Mouse (Mus musculus) layer of hippocampus, adult 6 months (tissue): Measurements from ENCODE around the gene Fv1. TPM values are rescaled to one million over a fixed set of nuclear protein-coding genes. Genes with fewer than 3 reads are reported as not detected.

Experiments used
- long read RNA-seq, 2 experiments: library from polyadenylated mRNA; unstranded; transcript quantifications; one replicate each; pipeline ENCODE4 v2.0.0; 2019 to 2020
- polyA plus RNA-seq: library from polyadenylated mRNA; unstranded; fragments of <200 nt; fragmentation: Nextera tagmentation; gene quantifications from 2 replicates; pipeline ENCODE4 v1.2.3, GENCODE M21; 2021

Fv1 gene
- polyA plus RNA-seq: 1.4 and 1.7 TPM in 2 replicates
- long read RNA-seq, experiment 1, partial matches to known transcripts: 0 of 2 reads
- long read RNA-seq, experiment 1, other reads (novel, unspliced or antisense): 0 of 2 reads
- long read RNA-seq, experiment 2, transcript Fv1-201 (1 exons, 1,380 nt): major isoform, 7 of 9 reads
- long read RNA-seq, experiment 2, partial matches to known transcripts: 1 of 9 reads
- long read RNA-seq, experiment 2, other reads (novel, unspliced or antisense): 1 of 9 reads

DNA sequence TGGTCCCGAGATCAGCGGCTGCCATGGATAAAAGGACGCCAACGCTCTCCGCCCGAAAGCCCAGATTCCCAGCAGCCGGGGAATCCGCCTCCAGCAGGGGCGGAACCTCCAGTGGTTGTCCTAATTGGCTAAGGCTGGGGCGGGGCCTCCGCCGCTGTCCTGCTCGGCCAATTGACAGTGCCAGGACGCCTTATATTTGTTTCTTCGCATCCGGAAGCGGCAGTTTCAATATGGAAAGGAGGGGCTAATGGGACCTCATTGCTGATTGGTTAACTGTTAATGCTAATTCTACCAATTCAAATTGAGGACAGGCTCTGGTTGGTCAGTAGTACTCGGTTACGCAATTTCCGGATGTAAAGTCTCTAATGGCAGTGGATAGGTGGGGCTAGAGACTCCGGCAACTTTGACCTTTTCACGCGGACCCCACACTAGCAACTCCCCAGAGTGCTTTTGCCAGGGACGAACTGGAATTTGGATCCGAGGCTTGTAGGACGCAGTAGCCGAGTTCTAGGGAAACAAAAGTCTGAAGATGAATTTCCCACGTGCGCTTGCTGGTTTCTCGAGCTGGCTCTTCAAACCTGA, at the start of gene Fv1, which contains the start of gene Miip:
Fv1 (plus strand) TSS at position 530 of the 582 bp plus-strand sequence.
Miip (minus strand) TSS at position 367 of the 582 bp plus-strand sequence.

DNA sequence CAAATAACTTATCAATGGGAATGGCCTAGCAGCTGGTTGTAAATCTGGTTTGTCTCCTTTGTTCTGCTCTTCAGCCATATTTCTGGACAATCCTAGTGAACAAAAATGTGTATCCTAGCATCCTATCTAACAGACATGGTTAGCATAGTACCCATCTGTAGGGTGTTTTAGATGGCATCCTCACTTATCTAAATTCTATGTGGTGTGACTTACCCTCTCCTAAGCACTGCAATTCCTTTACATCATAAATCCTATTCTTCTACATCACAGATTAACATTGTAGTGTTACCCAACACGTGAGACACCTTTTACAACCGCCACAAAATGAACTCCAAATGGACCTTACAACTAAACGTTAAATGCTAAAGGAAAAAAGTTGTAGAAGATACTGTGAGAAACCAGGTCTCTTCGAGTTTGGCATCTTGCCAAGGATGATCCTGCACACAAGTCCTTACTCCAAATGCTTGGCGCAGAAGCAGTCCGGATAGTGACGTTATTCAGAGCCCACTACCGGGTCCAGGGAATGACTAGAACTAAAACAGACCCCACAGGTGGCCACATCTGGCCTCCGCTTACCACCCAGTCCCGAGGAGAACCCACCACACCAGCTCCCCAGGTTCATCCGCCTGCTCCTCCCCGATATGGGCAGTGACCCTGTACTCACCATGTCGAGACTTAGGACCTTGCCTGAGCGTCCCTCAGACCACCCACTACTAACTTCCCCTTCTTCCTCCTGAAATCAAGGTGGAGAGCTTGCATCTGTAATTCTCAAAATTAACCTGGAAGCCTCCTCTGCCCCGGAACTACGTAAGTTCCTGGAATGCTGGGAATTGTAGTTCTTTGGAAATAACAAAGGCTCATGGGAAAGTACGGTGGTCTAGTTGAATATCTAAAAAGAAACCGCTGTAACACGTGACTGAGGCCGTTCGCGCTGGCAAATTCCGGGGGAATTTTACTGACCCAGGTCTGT, 20.9 kb upstream of the Fv1 start, which contains the start of gene Zfp933:
Zfp933 (minus strand) TSS at position 753 of the 970 bp plus-strand sequence.

GRCm38 (mm10) chr4:147904313-147905089, 35.7 kb downstream of the Fv1 start, which contains the start of gene Mfn2:
TSS of gene Mfn2 (minus strand) at chr4:147904704.

Other genes starting within 250 kb of the Fv1 start
- gene Zfp979, start 226.5 kb upstream of the Fv1 start, polyA plus RNA-seq: 0.38 and 0.60 TPM in 2 replicates
- gene Zfp534, start 166.4 kb upstream of the Fv1 start, polyA plus RNA-seq: not detected in 2 replicates
- 1.4 and 1.7 TPM in 2 replicates for gene Zfp984, start 59.2 kb upstream of the Fv1 start, polyA plus RNA-seq
- gene Zfp933, start 20.6 kb upstream of the Fv1 start, polyA plus RNA-seq: 1.6 and 2.1 TPM in 2 replicates
- gene Miip, start 163 bp upstream of the Fv1 start, polyA plus RNA-seq: 5.2 and 5.8 TPM in 2 replicates
- gene Mfn2, start 35.7 kb downstream of the Fv1 start, polyA plus RNA-seq: 88.0 and 98.0 TPM in 2 replicates
- 17.2 and 18.9 TPM in 2 replicates for gene Plod1, start 67.8 kb downstream of the Fv1 start, polyA plus RNA-seq
- gene 2510039O18Rik, start 71.9 kb downstream of the Fv1 start, polyA plus RNA-seq: 3.0 and 3.4 TPM in 2 replicates
- gene Nppb, start 116.8 kb downstream of the Fv1 start, polyA plus RNA-seq: not detected in 2 replicates
- 0.28 TPM in 1 of 2 replicates, not detected in the other for gene Nppa, start 131.7 kb downstream of the Fv1 start, polyA plus RNA-seq
- gene Clcn6, start 169.8 kb downstream of the Fv1 start, polyA plus RNA-seq: 10.1 and 11.3 TPM in 2 replicates
- gene Mthfr, start 170.1 kb downstream of the Fv1 start, polyA plus RNA-seq: 2.8 and 3.3 TPM in 2 replicates
- 7.8 and 11.2 TPM in 2 replicates for gene Agtrap, start 219.1 kb downstream of the Fv1 start, polyA plus RNA-seq